In genomic region chr11:87603571-87603970, GRCm38 (mm10) we compare ENCODE assay signal across 51 mouse cellular contexts. TPM values are rescaled to one million over a fixed set of nuclear protein-coding genes. Genes with fewer than 3 reads are reported as not detected.
"Had no signal": no experiment of that assay in that cellular context is flagged by ENCODE, and none has a peak within 500 bp of the region (broad histone marks: within the 10 kb centered on the region; RNA-seq: fewer than 3 reads in every experiment).

No protein-coding gene starts in this region.

- H3K4me2 ChIP-seq: heart, embryonic 11.5 days; heart, embryonic 12.5 days; heart, embryonic 13.5 days; heart, embryonic 15.5 days; hindbrain, embryonic 12.5 days; hindbrain, embryonic 13.5 days; hindbrain, embryonic 14.5 days; hindbrain, embryonic 15.5 days; intestine, embryonic 15.5 days; kidney, embryonic 15.5 days had no signal

- H3K27me3 ChIP-seq: heart, embryonic 12.5 days; heart, embryonic 13.5 days; heart, embryonic 15.5 days; hindbrain, embryonic 12.5 days; hindbrain, embryonic 13.5 days; hindbrain, embryonic 15.5 days; intestine, embryonic 15.5 days; kidney, embryonic 15.5 days had no signal

- H3K4me3 ChIP-seq: heart, embryonic 10.5 days; heart, embryonic 12.5 days; heart, embryonic 13.5 days; heart, embryonic 15.5 days; hindbrain, embryonic 10.5 days; hindbrain, embryonic 12.5 days; hindbrain, embryonic 13.5 days; hindbrain, embryonic 15.5 days; intestine, embryonic 15.5 days; kidney, embryonic 15.5 days; layer of hippocampus, adult 2 months; left cerebral cortex, adult 2 months had no signal

- H3K9me3 ChIP-seq: heart, embryonic 10.5 days; heart, embryonic 12.5 days; heart, embryonic 13.5 days; heart, embryonic 15.5 days; hindbrain, embryonic 10.5 days; hindbrain, embryonic 12.5 days; hindbrain, embryonic 13.5 days; hindbrain, embryonic 15.5 days; intestine, embryonic 15.5 days; kidney, embryonic 15.5 days had no signal

- H3K27ac ChIP-seq: heart, embryonic 10.5 days; heart, embryonic 13.5 days; heart, embryonic 15.5 days; hindbrain, embryonic 10.5 days; hindbrain, embryonic 12.5 days; hindbrain, embryonic 13.5 days; hindbrain, embryonic 14.5 days; hindbrain, embryonic 15.5 days; hindbrain, postnatal 0 days; intestine, embryonic 15.5 days; kidney, embryonic 15.5 days; kidney, postnatal 0 days; layer of hippocampus, adult 2 months; left cerebral cortex, adult 2 months had no signal

- H3K4me1 ChIP-seq: heart, embryonic 10.5 days; heart, embryonic 12.5 days; heart, embryonic 13.5 days; heart, embryonic 15.5 days; hindbrain, embryonic 10.5 days; hindbrain, embryonic 12.5 days; hindbrain, embryonic 15.5 days; intestine, embryonic 15.5 days; kidney, embryonic 15.5 days had no signal

- DNase-seq: heart, postnatal 10 days; heart, postnatal 14 days; heart, postnatal 36 days; heart, postnatal 4 days; kidney, adult 11 months; kidney, adult 18-20 months; kidney, adult 2 months; kidney, adult 8-10 months; kidney, adult 9 months; kidney, postnatal 10 days; kidney, postnatal 14 days; kidney, postnatal 25 days; kidney, postnatal 36 days; kidney, postnatal 4 days; layer of hippocampus, adult 9-11 months; layer of hippocampus, postnatal 36 days had no signal

- H3K9ac ChIP-seq: heart, embryonic 12.5 days; heart, embryonic 13.5 days; heart, embryonic 15.5 days; hindbrain, embryonic 12.5 days; hindbrain, embryonic 13.5 days; hindbrain, embryonic 14.5 days; hindbrain, embryonic 15.5 days; intestine, embryonic 15.5 days; kidney, embryonic 15.5 days had no signal

- ATAC-seq: hindbrain, embryonic 16.5 days; hindbrain, postnatal 0 days; inflammation-experienced regulatory T-cells, adult 6 months; intestine, embryonic 15.5 days; intestine, embryonic 16.5 days; intestine, postnatal 0 days had no signal

RNA-seq across cellular contexts. Expression of gene Hsf5, which starts 13.4 kb away (rescaled TPM):
- total RNA-seq: heart, postnatal 25 days; heart, postnatal 36 days; hematopoietic stem cell, adult 5-6 weeks had no signal
- polyA plus RNA-seq: intestine, postnatal 0 days had no signal

RNA-seq across cellular contexts. Expression of gene Gm11492, which starts 37.1 kb away (rescaled TPM):
- total RNA-seq: heart, postnatal 10 days; heart, postnatal 14 days; heart, postnatal 25 days; heart, postnatal 36 days; heart, postnatal 4 days; hematopoietic stem cell, adult 5-6 weeks; hindbrain, postnatal 0 days; layer of hippocampus, adult 18-20 months; layer of hippocampus, adult 2 months; layer of hippocampus, adult 8-10 months; layer of hippocampus, postnatal 10 days; layer of hippocampus, postnatal 14 days; layer of hippocampus, postnatal 25 days; layer of hippocampus, postnatal 36 days; left cerebral cortex, adult 2 months had no signal
- polyA plus RNA-seq: heart, embryonic 10.5 days; heart, embryonic 11.5 days; heart, embryonic 12.5 days; heart, embryonic 13.5 days; heart, embryonic 14.5 days; heart, embryonic 15.5 days; heart, embryonic 16.5 days; heart, postnatal 0 days; hindbrain, embryonic 10.5 days; hindbrain, embryonic 11.5 days; hindbrain, embryonic 12.5 days; hindbrain, embryonic 13.5 days; hindbrain, embryonic 14.5 days; hindbrain, embryonic 15.5 days; hindbrain, embryonic 16.5 days; hindbrain, postnatal 0 days; inflammation-experienced regulatory T-cells, adult 6 months; intestine, embryonic 14.5 days; intestine, embryonic 15.5 days; intestine, embryonic 16.5 days; intestine, postnatal 0 days; kidney, adult 2 months; kidney, embryonic 14.5 days; kidney, embryonic 15.5 days; kidney, embryonic 16.5 days; kidney, postnatal 0 days; large intestine, adult 2 months had no signal

RNA-seq across cellular contexts. Expression of gene Rnf43, which starts 59.0 kb away (rescaled TPM):
- total RNA-seq: hematopoietic stem cell, adult 5-6 weeks had no signal
